Mouse (Mus musculus): ENCODE measurements around the gene Apopt1.

The Apopt1 gene

GRCm38 (mm10) chr12:111681305-111681704 is 31.8 kb upstream of the Apopt1 start:
- no peak for DNase-seq

- no peak for DNase-seq
Measured at GRCm38 (mm10) chr12:111682003-111682402, 31.1 kb upstream of the Apopt1 start.

DNA sequence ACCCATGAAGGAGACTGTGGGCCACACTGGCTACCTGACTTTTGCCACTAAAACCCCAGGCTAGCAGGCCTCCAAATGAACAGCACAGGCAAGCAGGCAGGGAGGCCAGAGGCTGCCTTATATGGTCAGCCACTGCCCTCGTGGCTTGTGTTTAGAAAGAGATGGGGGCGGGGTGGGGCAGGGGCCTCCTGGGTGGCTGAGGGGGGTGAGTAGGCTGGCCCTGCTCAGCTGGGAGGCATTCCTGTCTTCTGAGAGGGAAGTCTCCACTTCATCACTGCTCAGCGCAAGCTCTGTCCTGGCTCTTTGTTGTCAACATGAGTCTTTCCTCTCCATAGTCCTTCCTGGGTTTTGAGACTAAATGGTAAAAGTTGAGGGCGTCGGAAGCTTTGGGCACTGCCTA is 30.3 kb upstream of the Apopt1 start:
- DNase-seq, result no peak

GRCm38 (mm10) chr12:111686390-111686789 is 26.7 kb upstream of the Apopt1 start:
- DNase-seq, result no peak

- DNase-seq, result peak; percentile 93
Measured at GRCm38 (mm10) chr12:111687350-111688068, 25.6 kb upstream of the Apopt1 start.

- no peak for DNase-seq
Measured at GRCm38 (mm10) chr12:111688069-111688428, 25.0 kb upstream of the Apopt1 start.

DNA sequence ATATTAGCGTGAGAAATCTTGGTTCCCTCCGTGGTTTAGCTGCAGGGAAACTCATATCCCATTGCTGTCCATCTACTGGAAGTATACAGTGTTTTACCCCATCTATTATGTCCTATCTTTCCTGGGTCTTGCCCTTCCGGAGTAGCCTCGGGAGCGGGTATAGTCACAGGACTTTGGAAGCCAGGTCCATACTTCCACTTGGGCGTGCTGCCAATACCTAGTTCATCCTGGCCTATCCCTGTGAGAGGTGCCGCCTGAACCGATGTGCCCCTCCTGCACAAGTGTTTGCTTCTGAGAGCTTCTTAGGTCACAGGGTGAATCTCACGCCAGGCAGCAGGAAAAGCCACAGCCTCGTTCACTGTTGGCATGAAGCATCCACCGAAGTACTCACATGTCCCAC is 23.6 kb upstream of the Apopt1 start:
- DNase-seq, result peak; percentile 74

GRCm38 (mm10) chr12:111691346-111691872 is 21.7 kb upstream of the Apopt1 start:
- no peak for DNase-seq

GRCm38 (mm10) chr12:111692899-111693298 is 20.2 kb upstream of the Apopt1 start:
- no peak for DNase-seq

GRCm38 (mm10) chr12:111693341-111694270 is 19.5 kb upstream of the Apopt1 start:
- DNase-seq, result peak; percentile 46

- peak; percentile 46 for DNase-seq
Measured at GRCm38 (mm10) chr12:111694271-111694781, 18.7 kb upstream of the Apopt1 start.

GRCm38 (mm10) chr12:111694880-111695804 is 17.9 kb upstream of the Apopt1 start:
- DNase-seq, result no peak

DNA sequence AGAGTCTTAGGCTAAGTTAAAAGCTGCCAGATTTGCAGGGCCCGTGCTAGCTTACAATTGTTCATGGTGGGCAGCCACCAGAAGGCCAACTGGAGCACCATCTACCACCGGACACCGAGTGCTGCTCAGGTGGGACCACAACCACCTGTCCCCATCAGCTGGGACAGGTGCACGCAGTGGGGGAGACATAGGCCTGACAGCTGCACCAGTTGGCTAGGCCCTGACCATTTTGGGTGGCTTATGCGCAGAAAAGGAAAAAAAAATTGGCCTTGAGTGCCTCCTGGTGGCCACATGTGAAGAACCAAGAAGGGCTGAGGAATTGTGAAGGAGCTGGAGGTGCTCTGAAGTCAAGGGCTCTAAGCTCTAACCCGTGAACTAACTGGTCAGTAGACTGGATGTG is 16.8 kb upstream of the Apopt1 start:
- DNase-seq, result peak; percentile 58

- DNase-seq, result no peak
Measured at GRCm38 (mm10) chr12:111697708-111698107, 15.4 kb upstream of the Apopt1 start.

GRCm38 (mm10) chr12:111698346-111698913 is 14.6 kb upstream of the Apopt1 start:
- no peak for DNase-seq

DNA sequence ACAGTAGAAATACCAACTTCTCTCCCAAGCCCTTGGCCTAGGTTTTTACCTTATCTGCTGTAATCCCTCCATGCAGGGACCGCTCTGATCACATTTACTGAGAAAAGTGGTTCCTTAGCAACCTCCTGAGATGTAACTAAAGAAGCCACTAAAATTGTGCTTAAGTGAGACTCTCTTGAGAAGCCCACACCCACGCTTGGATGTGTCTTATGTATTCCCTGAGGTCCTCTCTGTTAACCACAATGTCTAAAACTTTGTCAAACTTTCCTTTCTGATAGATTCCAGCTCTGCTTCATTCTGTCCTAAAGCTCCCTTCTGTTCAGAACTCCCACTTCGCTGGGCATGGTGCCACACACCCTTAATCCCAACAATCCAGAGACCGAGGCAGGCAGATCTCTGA is 13.5 kb upstream of the Apopt1 start:
- DNase-seq, result no peak

DNA sequence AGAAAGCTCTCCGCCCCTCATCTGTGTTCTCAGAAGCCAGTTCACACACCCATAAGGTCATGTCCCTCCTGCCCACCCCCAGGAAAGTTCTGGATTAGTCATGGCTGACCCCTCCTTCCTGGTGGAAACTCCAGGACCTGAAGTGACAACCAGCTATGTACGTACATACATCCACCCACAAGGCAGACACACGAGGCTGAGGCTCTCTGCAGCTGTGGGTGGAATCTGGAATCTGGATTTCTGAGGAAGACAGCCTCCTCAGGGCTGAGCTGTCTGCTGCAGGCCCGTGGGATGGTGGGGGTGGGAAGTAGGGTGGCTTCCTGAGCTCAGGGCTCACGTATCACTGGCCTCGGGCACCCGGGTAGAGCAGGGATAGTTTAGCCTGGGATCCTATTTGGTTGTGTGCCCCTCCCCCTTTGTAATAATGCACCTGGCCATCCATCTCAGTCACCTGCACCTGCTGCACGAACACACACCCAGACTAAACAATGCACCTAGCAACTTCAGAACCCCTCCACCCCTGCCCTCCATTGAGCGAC is 12.1 kb upstream of the Apopt1 start:
- DNase-seq, result no peak

DNA sequence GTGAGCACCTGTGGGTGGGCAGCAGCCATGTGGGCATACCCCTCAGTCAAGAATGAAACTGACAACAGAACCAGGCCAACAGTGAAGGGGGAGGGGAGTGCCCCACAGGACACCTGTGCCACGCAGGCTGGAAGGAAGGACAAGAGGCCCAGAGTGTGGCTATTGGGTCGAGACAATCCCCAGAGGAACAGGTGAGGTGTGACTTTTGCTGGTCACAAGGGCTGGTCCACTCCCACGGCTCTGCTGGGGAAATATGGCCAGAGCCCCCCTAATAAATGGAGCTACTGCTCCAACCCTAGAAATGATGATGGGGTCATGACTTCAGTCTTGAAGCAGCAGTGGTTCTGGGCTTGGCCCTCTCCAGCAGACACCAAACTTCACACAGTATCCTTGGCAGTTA is 9.8 kb upstream of the Apopt1 start:
- DNase-seq, result no peak

DNA sequence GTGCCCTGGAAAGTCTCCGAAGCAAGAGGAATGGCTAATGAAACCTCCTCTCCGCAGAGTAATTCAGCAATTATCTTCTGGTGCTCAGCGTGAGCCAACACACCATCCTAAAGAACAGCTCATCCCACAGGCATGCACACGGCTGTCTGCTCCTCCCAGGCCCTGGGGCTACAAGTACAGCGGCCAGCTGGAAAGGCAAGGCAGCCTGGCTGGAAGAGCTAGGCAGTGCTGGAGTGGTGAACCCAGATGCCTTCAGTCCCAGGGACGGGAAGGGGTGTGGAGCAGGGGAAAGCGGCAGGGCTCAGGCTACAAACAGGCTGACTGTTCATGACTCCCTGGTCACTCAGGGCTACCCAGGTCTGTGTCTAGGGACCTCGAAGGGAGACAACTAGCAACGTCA is 8.5 kb upstream of the Apopt1 start:
- DNase-seq, result no peak

DNA sequence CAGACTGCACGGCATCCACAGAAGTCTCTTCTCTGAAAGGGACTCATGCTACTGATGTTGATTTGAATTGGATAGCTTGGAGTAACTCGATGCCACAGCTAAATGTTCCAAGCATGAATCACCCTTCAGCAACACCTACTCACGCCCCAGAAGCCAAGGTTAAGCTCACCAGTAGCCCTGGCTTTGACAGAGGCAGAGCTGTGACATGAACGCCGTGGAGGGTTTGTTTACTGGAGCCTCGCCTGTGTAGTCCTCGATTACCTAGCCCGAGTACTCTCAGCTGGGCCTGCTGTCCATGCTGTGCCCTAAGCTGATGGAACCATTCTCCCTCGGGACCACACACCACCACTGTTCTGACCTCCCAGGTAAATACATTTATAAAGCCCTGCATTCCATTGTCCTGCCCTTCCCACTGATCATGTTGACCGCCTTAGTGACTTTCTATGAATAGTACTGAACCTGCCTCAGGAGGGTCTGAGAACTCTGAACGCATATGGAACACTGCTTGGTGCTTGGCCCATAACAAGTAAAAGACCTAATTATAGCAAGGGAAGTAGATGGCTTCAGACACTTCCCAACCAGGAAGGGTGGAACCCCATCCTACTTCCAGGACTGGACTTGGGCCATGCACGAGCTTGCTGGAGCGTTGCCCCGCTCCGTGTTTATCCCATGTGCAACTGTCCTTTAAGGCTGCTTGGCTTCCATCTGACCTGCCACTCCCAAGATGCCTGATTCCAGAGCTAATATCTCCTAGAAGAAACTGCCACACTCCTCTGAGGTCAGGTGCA is 7.7 kb upstream of the Apopt1 start:
- DNase-seq, result peak; percentile 83

GRCm38 (mm10) chr12:111708181-111708580 is 4.9 kb upstream of the Apopt1 start:
- DNase-seq, result no peak

Measured in kidney, adult 11 months (tissue).